12 mouse cellular contexts compared by ENCODE assay signal in the genomic region with DNA sequence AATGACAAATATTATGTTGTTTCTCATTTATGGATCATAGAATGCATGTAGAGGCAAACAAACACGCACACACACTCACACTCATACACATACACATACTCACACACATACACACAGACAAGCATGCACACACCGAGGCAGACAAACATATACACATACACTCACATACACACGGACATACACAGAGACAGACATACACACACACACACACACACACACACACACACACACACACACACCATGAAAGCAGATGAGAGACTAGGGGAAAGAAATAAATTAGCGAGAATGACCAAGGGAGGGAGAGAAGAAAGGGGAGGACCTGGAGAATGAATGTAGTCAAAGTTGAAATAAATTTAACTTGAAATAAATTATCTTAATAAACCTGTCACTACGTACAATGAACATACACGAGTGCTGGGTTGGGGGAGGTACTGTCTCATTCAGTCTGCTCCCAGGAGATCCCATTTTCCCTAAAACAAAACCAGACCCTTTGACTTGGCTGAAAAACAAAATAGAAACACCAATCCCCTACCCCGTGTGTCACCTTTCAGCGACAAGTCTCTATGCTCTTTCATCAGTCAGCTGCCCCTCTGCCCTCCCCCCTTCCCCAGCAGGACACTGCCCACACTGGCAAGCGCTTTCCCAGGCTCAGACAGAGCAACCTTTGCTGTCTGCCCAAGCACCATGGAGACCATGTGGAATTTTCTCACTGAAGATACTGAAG.
DNase-seq lines count a peak whose midpoint lies in the region; ATAC-seq lines count a peak whose summit lies in the region.
"Had no signal": no experiment of that assay in that cellular context is flagged by ENCODE, and none has a peak within 500 bp of the region (broad histone marks: within the 10 kb centered on the region; RNA-seq: fewer than 3 reads in every experiment).

No protein-coding gene starts in this region.

- peak; percentile 19 to 26 for DNase-seq in kidney, postnatal 4 days
- no peak for DNase-seq in kidney, postnatal 10 days
- no peak for DNase-seq in thymus, adult 18-20 months
- no peak for DNase-seq in left cerebral cortex, adult 9 months (ENCODE audit: low spot score in 2 of 2)
- DNase-seq: cerebellum, adult 11 months; liver, postnatal 0 days had no signal

- no peak overlapping the region for H3K4me2 ChIP-seq in forebrain, embryonic 15.5 days (replicated peaks)
- H3K4me2 ChIP-seq in limb, embryonic 13.5 days (replicated peaks) = peak overlapping the region; percentile 14; the same call in 1 of the 2 replicates
- H3K4me2 ChIP-seq in neural tube, embryonic 15.5 days = no peak overlapping the region
- H3K4me2 ChIP-seq: heart, embryonic 12.5 days had no signal

- H3K27ac ChIP-seq in forebrain, embryonic 15.5 days (replicated peaks) = no peak overlapping the region
- no peak overlapping the region for H3K27ac ChIP-seq in limb, embryonic 13.5 days
- no peak overlapping the region for H3K27ac ChIP-seq in neural tube, embryonic 15.5 days (replicated peaks)

- H3K36me3 ChIP-seq in forebrain, embryonic 15.5 days = no peaks in the 10 kb centered on the region
- H3K36me3 ChIP-seq in limb, embryonic 13.5 days = no peaks in the 10 kb centered on the region
- H3K36me3 ChIP-seq in neural tube, embryonic 15.5 days = no peaks in the 10 kb centered on the region
- H3K36me3 ChIP-seq: heart, embryonic 12.5 days had no signal

- peak; percentile 39; the same call in 1 of the 2 replicates for ATAC-seq in forebrain, embryonic 15.5 days (replicated peaks)
- peak; percentile 73 for ATAC-seq in limb, embryonic 13.5 days (ENCODE audit: low FRiP score, low read depth)
- ATAC-seq in neural tube, embryonic 15.5 days (ENCODE audit: low FRiP score) = peak; percentile 84
- no peak for ATAC-seq in inflammation-experienced regulatory T-cells, adult 6 months
- ATAC-seq: activated CD4-positive, CD25-positive, alpha-beta regulatory T cell, adult 4 months; liver, postnatal 0 days had no signal

- no peak overlapping the region for H3K9ac ChIP-seq in forebrain, embryonic 15.5 days (replicated peaks)
- no peak overlapping the region for H3K9ac ChIP-seq in limb, embryonic 13.5 days
- no peak overlapping the region for H3K9ac ChIP-seq in neural tube, embryonic 15.5 days (replicated peaks)
- H3K9ac ChIP-seq: heart, embryonic 12.5 days; liver, postnatal 0 days had no signal

- 30% methylated on average over 9 of the region's 9 CpGs for WGBS in forebrain, embryonic 15.5 days
- 25% methylated on average over 9 of the region's 9 CpGs for WGBS in limb, embryonic 13.5 days
- 19% methylated on average over 9 of the region's 9 CpGs for WGBS in neural tube, embryonic 15.5 days

- no peaks in the 10 kb centered on the region for H3K27me3 ChIP-seq in forebrain, embryonic 15.5 days
- no peaks in the 10 kb centered on the region for H3K27me3 ChIP-seq in limb, embryonic 13.5 days
- no peaks in the 10 kb centered on the region for H3K27me3 ChIP-seq in neural tube, embryonic 15.5 days (replicated peaks)
- H3K27me3 ChIP-seq: heart, embryonic 12.5 days had no signal

- no peaks in the 10 kb centered on the region for H3K9me3 ChIP-seq in forebrain, embryonic 15.5 days
- no peaks in the 10 kb centered on the region for H3K9me3 ChIP-seq in limb, embryonic 13.5 days
- no peaks in the 10 kb centered on the region for H3K9me3 ChIP-seq in neural tube, embryonic 15.5 days (replicated peaks)
- H3K9me3 ChIP-seq: heart, embryonic 12.5 days had no signal

- H3K4me1 ChIP-seq in forebrain, embryonic 15.5 days = peaks cover 12% of the 10 kb centered on the region
- peaks cover 17% of the 10 kb centered on the region for H3K4me1 ChIP-seq in limb, embryonic 13.5 days
- peaks cover 14% of the 10 kb centered on the region for H3K4me1 ChIP-seq in neural tube, embryonic 15.5 days

- no peak overlapping the region for H3K4me3 ChIP-seq in forebrain, embryonic 15.5 days
- H3K4me3 ChIP-seq in limb, embryonic 13.5 days = no peak overlapping the region
- H3K4me3 ChIP-seq in neural tube, embryonic 15.5 days (replicated peaks) = no peak overlapping the region
- H3K4me3 ChIP-seq: heart, embryonic 12.5 days had no signal

Comparison
In these comparisons a context has a peak if more than half of its experiments do, and no peak if none do; other contexts are left out.
1. DNase-seq: peak in kidney, postnatal 4 days (2 of 2); none in kidney, postnatal 10 days (single experiment), thymus, adult 18-20 months (0 of 2) and left cerebral cortex, adult 9 months (0 of 2).